In genomic region chr2:80506051-80506802, GRCm38 (mm10) we compare ENCODE assay signal across 14 mouse cellular contexts.
"Had no signal": no experiment of that assay in that cellular context is flagged by ENCODE, and none has a peak within 500 bp of the region (broad histone marks: within the 10 kb centered on the region; RNA-seq: fewer than 3 reads in every experiment).

No protein-coding gene starts in this region.

- H3K4me1 ChIP-seq: limb, embryonic 13.5 days; neural tube, embryonic 13.5 days; stomach, embryonic 15.5 days had no signal

- H3K27ac ChIP-seq: layer of hippocampus, adult 2 months; limb, embryonic 13.5 days; liver, embryonic 14.5 days; neural tube, embryonic 13.5 days; stomach, embryonic 15.5 days had no signal

- H3K27me3 ChIP-seq: limb, embryonic 13.5 days; neural tube, embryonic 13.5 days; stomach, embryonic 15.5 days had no signal

- H3K9ac ChIP-seq: limb, embryonic 13.5 days; liver, embryonic 14.5 days; neural tube, embryonic 13.5 days; stomach, embryonic 15.5 days had no signal

- H3K4me2 ChIP-seq: limb, embryonic 13.5 days; midbrain, embryonic 11.5 days; neural tube, embryonic 13.5 days; stomach, embryonic 15.5 days had no signal

- DNase-seq: kidney, postnatal 10 days; kidney, postnatal 4 days; left cerebral cortex, postnatal 4 days; lung, adult 18-20 months; right cerebral cortex, postnatal 14 days; thymus, adult 2 months; thymus, postnatal 25 days had no signal

- ATAC-seq: midbrain, embryonic 16.5 days had no signal

- H3K4me3 ChIP-seq: layer of hippocampus, adult 2 months; limb, embryonic 13.5 days; neural tube, embryonic 13.5 days; stomach, embryonic 15.5 days had no signal

- H3K9me3 ChIP-seq: limb, embryonic 13.5 days; neural tube, embryonic 13.5 days; stomach, embryonic 15.5 days had no signal
